Mouse (Mus musculus) spleen, adult 2 months (tissue): ENCODE measurements around the gene Nek8. TPM values are rescaled to one million over a fixed set of nuclear protein-coding genes. Genes with fewer than 3 reads are reported as not detected.

ENCODE experiments used
- DNase-seq, 2 experiments: peaks; one replicate each; pipeline versions ENCODE4 v3.0.0 to v3.0.0-alpha.2; 2012 to 2021; ENCODE audit warnings: low spot score in 2 of 2, low read depth in 1 of 2
- H3K27ac ChIP-seq: fragments of 200-500 bp; 2 replicates; pipeline ENCODE4 v1.5.1; 2012; ENCODE audit warnings: low read length, inconsistent platforms; ENCODE audit not compliant: insufficient read depth
- H3K27me3 ChIP-seq: fragments of 200-500 bp; 2 replicates; pipeline ENCODE4 v1.6.1; 2012; ENCODE audit warnings: mild to moderate bottlenecking, moderate library complexity, low read length, inconsistent platforms; ENCODE audit not compliant: control insufficient read depth, insufficient read depth
- H3K36me3 ChIP-seq: fragments of 200-500 bp; 2 replicates; pipeline ENCODE4 v1.6.1; 2012; ENCODE audit warnings: mild to moderate bottlenecking, low read length, inconsistent platforms; ENCODE audit not compliant: control insufficient read depth, insufficient read depth
- H3K4me1 ChIP-seq: fragments of 200-500 bp; 2 replicates; pipeline ENCODE4 v1.6.1; 2011; ENCODE audit warnings: inconsistent platforms; ENCODE audit not compliant: control insufficient read depth, insufficient read depth, insufficient read length
- H3K4me3 ChIP-seq: fragments of 200-500 bp; 2 replicates; pipeline ENCODE4 v1.5.1; 2011; ENCODE audit warnings: mild to moderate bottlenecking, inconsistent platforms; ENCODE audit not compliant: insufficient read depth, insufficient read length; ENCODE audit errors: extremely low read depth
- CTCF ChIP-seq: fragments of 200-500 bp; IDR thresholded peaks from 2 replicates; pipeline ENCODE4 v1.5.1; 2011; ENCODE audit warnings: mild to moderate bottlenecking, inconsistent platforms; ENCODE audit not compliant: insufficient read depth, insufficient read length, insufficient replicate concordance; ENCODE audit errors: extremely low read depth
- POLR2A ChIP-seq: fragments of 200-500 bp; IDR thresholded peaks from 2 replicates; pipeline ENCODE4 v1.6.1; 2011; ENCODE audit warnings: low read depth, low read length, inconsistent platforms
- WGBS: fragments of 180-500 bp; shearing (Covaris S2); methylation state at CpG from one replicate; pipeline ENCODE4 v1.1.7; 2018; 5-methylcytosine and 5-hydroxymethylcytosine counted together
- polyA plus RNA-seq: library from polyadenylated mRNA; depleted of rRNA; stranded (reverse); fragments of >200 nt; gene quantifications from 2 replicates; pipeline ENCODE4 v1.2.3, GENCODE M21; 2012

Gene Nek8
- polyA plus RNA-seq, 1 experiment, result 17.6 TPM

- no peak overlapping the region for H3K4me3 ChIP-seq
- 58% methylated on average over 10 of the region's 10 CpGs for WGBS
- TF ChIP-seq CTCF (no peak), POLR2A (no peak)
Measured at GRCm38 (mm10) chr11:78183884-78184514, 7.5 kb upstream of the Nek8 start.

GRCm38 (mm10) chr11:78182961-78183844 is 6.7 kb upstream of the Nek8 start, which contains the start of gene Rpl23a:
Gene Rpl23a, minus strand, starts transcription at chr11:78183584.
- Histone ChIP-seq H3K27me3 (peaks cover 4% of the 10 kb centered on the region), H3K4me3 (peak within 1 kb of the TSS; percentile 98), H3K4me1 (peaks cover 7% of the 10 kb centered on the region), H3K36me3 (peaks cover 18% of the 10 kb centered on the region), H3K27ac (peak within 1 kb of the TSS; percentile 74)
- TF ChIP-seq POLR2A (peak; percentile 93), CTCF (no peak)
- DNase-seq, result peak; percentile 63 to 85
- WGBS, result under 1% methylated on average over 38 of the region's 38 CpGs

More at GRCm38 (mm10) chr11:78183884-78184514, 7.5 kb upstream of the Nek8 start:
- H3K27ac ChIP-seq, result no peak overlapping the region
- DNase-seq, result no peak
- peaks cover 18% of the 10 kb centered on the region for H3K36me3 ChIP-seq
- peaks cover 9% of the 10 kb centered on the region for H3K4me1 ChIP-seq
- H3K27me3 ChIP-seq, result peaks cover 12% of the 10 kb centered on the region

- WGBS, result 6% methylated on average over 7 of the region's 7 CpGs
- Histone ChIP-seq H3K4me3 (peak overlapping the region; percentile 28; the same call in 1 of the 2 replicates), H3K4me1 (peaks cover 5% of the 10 kb centered on the region; the same call in 1 of the 2 replicates), H3K36me3 (peaks cover 18% of the 10 kb centered on the region), H3K27me3 (peaks cover 1% of the 10 kb centered on the region; the same call in 1 of the 2 replicates), H3K27ac (no peak overlapping the region)
- TF ChIP-seq CTCF (no peak), POLR2A (no peak)
- no peak for DNase-seq
Measured at GRCm38 (mm10) chr11:78182450-78182849, 6.0 kb upstream of the Nek8 start.

- Histone ChIP-seq H3K27me3 (no peaks in the 10 kb centered on the region), H3K4me3 (no peak overlapping the region), H3K27ac (no peak overlapping the region), H3K36me3 (peaks cover 18% of the 10 kb centered on the region), H3K4me1 (peaks cover 5% of the 10 kb centered on the region; the same call in 1 of the 2 replicates)
- TF ChIP-seq POLR2A (no peak), CTCF (no peak)
- WGBS, result 63% methylated on average over 2 of the region's 2 CpGs
- DNase-seq, result no peak
Measured at GRCm38 (mm10) chr11:78181830-78182357, 5.4 kb upstream of the Nek8 start.

- Histone ChIP-seq H3K27ac (no peak overlapping the region), H3K36me3 (peaks cover 18% of the 10 kb centered on the region), H3K4me1 (peaks cover 8% of the 10 kb centered on the region), H3K4me3 (no peak overlapping the region), H3K27me3 (no peaks in the 10 kb centered on the region)
- TF ChIP-seq POLR2A, result no peak
- no peak for DNase-seq
- 85% methylated on average over 6 of the region's 6 CpGs for WGBS
Measured at GRCm38 (mm10) chr11:78180081-78180761, 3.7 kb upstream of the Nek8 start.

GRCm38 (mm10) chr11:78179438-78179999 is 3.0 kb upstream of the Nek8 start:
- H3K27ac ChIP-seq, result no peak overlapping the region
- 55% methylated on average over 8 of the region's 8 CpGs for WGBS
- H3K27me3 ChIP-seq, result no peaks in the 10 kb centered on the region
- H3K4me3 ChIP-seq, result no peak overlapping the region
- no peak for DNase-seq
- H3K4me1 ChIP-seq, result peaks cover 8% of the 10 kb centered on the region
- no peak for TF ChIP-seq CTCF
- no peak for TF ChIP-seq POLR2A
- peaks cover 18% of the 10 kb centered on the region for H3K36me3 ChIP-seq
